Mouse (Mus musculus) heart, embryonic 10.5 days (tissue): ENCODE results near the gene 2010300C02Rik. TPM values are rescaled to one million over a fixed set of nuclear protein-coding genes. Genes with fewer than 3 reads are reported as not detected.
A peak's percentile ranks its signal among the peaks of the same experiment; 100 is the strongest.
"Not testable (repeated sequence)": the region's sequence is repeated elsewhere in the genome, so short reads cannot be mapped to it uniquely, and the experiment has no call there.

Experiments used
- DNase-seq: peaks from one replicate; pipeline ENCODE4 v3.0.0-alpha.2; 2017; ENCODE audit warnings: low spot score
- H3K27ac ChIP-seq: fragments of 300-500 bp; sonication (generic); 2 replicates; pipeline ENCODE4 v1.5.1; 2016; ENCODE audit warnings: mild to moderate bottlenecking
- H3K27me3 ChIP-seq: fragments of 300-500 bp; sonication (generic); 2 replicates; pipeline ENCODE4 v1.6.1; 2016; ENCODE audit warnings: mild to moderate bottlenecking; ENCODE audit not compliant: poor library complexity, insufficient read depth, severe bottlenecking
- H3K36me3 ChIP-seq: fragments of 300-500 bp; sonication (generic); 2 replicates; pipeline ENCODE4 v1.6.1; 2016; ENCODE audit warnings: mild to moderate bottlenecking, moderate library complexity
- H3K4me1 ChIP-seq: fragments of 300-500 bp; sonication (generic); 2 replicates; pipeline ENCODE4 v1.6.1; 2016; ENCODE audit warnings: mild to moderate bottlenecking
- H3K4me3 ChIP-seq: fragments of 300-500 bp; sonication (generic); 2 replicates; pipeline ENCODE4 v1.5.1; 2016; ENCODE audit warnings: mild to moderate bottlenecking, moderate library complexity
- H3K9me3 ChIP-seq: fragments of 300-500 bp; sonication (generic); 2 replicates; pipeline ENCODE4 v1.6.1; 2016; ENCODE audit warnings: mild to moderate bottlenecking, moderate library complexity
- WGBS: fragments of 180-500 bp; shearing (Covaris S2); methylation state at CpG from one replicate; pipeline ENCODE4 v1.1.7; 2016; 5-methylcytosine and 5-hydroxymethylcytosine counted together
- polyA plus RNA-seq: library from polyadenylated mRNA; unstranded; fragments of >200 nt; fragmentation: Nextera tagmentation; extraction: Ambion mirVana; gene quantifications from 2 replicates; pipeline ENCODE4 v1.2.1, GENCODE M21; 2016

2010300C02Rik gene
- polyA plus RNA-seq, 1 experiment from 2014 or later: 2.5 TPM

DNA sequence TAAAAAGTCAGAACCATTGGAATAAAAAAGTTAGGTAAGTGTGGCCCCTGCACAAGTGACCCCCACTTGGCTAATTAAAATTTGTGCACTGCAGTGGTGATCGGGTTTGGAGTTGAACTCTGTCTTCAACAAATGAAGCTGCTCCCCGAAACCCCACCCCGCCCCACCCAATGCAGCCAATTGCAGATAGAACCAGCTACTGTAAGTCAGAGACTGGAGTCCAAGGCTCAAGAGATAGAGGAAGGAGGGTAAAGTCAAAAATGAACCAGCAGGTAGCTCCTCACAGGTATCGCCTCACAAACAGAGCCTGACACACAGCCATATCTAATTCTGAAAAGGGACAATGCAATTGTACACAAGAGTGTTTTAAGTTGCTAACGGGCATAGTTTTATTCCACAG, 90.0 kb downstream of the 2010300C02Rik start:
- DNase-seq: no peak
- WGBS: 90% methylated on average over 5 of the region's 5 CpGs

GRCm38 (mm10) chr1:37628749-37629148, 91.1 kb downstream of the 2010300C02Rik start:
- Histone ChIP-seq H3K4me3 (no peak overlapping the region), H3K27me3 (peaks cover 5% of the 10 kb centered on the region; the same call in 1 of the 2 replicates), H3K36me3 (no peaks in the 10 kb centered on the region), H3K4me1 (0 out of 2 replicates have a peak, but pooled peaks cover 2% of the 10 kb centered on the region), H3K9me3 (no peaks in the 10 kb centered on the region), H3K27ac (no peak overlapping the region)
- WGBS: 47% methylated on average over 6 of the region's 6 CpGs
- DNase-seq: no peak

More for the DNA sequence above, 90.0 kb downstream of the 2010300C02Rik start:
- Histone ChIP-seq H3K36me3 (no peaks in the 10 kb centered on the region), H3K4me1 (0 out of 2 replicates have a peak, but pooled peaks cover 2% of the 10 kb centered on the region), H3K4me3 (no peak overlapping the region), H3K27me3 (peaks cover 5% of the 10 kb centered on the region; the same call in 1 of the 2 replicates), H3K27ac (no peak overlapping the region), H3K9me3 (no peaks in the 10 kb centered on the region)

- no peaks in the 10 kb centered on the region for H3K9me3 ChIP-seq
- 90% methylated on average over 17 of the region's 17 CpGs for WGBS
- no peak overlapping the region for H3K27ac ChIP-seq
- H3K4me3 ChIP-seq: no peak overlapping the region
- peaks cover 5% of the 10 kb centered on the region; the same call in 1 of the 2 replicates for H3K27me3 ChIP-seq
- 0 out of 2 replicates have a peak, but pooled peaks cover 2% of the 10 kb centered on the region for H3K4me1 ChIP-seq
- no peak for DNase-seq
- no peaks in the 10 kb centered on the region for H3K36me3 ChIP-seq
Measured at GRCm38 (mm10) chr1:37624185-37624584, 95.7 kb downstream of the 2010300C02Rik start.

- Histone ChIP-seq H3K9me3 (no peaks in the 10 kb centered on the region), H3K27ac (no peak overlapping the region), H3K4me3 (no peak overlapping the region), H3K27me3 (peaks cover 5% of the 10 kb centered on the region; the same call in 1 of the 2 replicates), H3K36me3 (no peaks in the 10 kb centered on the region), H3K4me1 (peaks cover 12% of the 10 kb centered on the region)
- 88% methylated on average over 6 of the region's 6 CpGs for WGBS
- no peak for DNase-seq
Measured at GRCm38 (mm10) chr1:37622049-37622448, 97.8 kb downstream of the 2010300C02Rik start.

DNA sequence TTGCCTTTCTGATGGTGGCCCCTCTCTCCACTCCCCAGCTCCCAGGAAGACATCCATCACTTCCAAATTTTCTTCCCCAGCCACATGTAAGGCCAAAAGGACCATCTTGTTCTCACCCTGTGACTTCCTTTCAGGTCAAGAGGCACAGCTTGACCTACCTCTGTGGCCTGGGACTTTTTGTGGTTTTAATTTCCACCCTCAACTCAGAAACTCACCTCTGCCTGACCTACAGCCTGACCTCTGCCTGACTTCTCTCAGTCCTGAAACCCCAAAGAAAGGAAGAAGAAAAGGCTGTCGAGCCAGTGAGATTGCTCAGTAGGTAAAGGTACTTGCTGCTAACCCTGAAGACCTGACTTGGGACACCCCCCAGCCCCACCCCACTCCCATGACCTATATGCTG, 100.3 kb downstream of the 2010300C02Rik start:
- 67% methylated on average over 1 of the region's 1 CpGs for WGBS
- DNase-seq: no peak
- Histone ChIP-seq H3K4me1 (peaks cover 38% of the 10 kb centered on the region), H3K36me3 (no peaks in the 10 kb centered on the region), H3K9me3 (no peaks in the 10 kb centered on the region), H3K4me3 (no peak overlapping the region), H3K27me3 (no peaks in the 10 kb centered on the region), H3K27ac (no peak overlapping the region)

- no peak for DNase-seq
- Histone ChIP-seq H3K9me3 (no peaks in the 10 kb centered on the region), H3K4me3 (no peak overlapping the region), H3K4me1 (peaks cover 53% of the 10 kb centered on the region), H3K27ac (no peak overlapping the region), H3K36me3 (no peaks in the 10 kb centered on the region), H3K27me3 (no peaks in the 10 kb centered on the region)
- WGBS: 70% methylated on average over 5 of the region's 5 CpGs
Measured at GRCm38 (mm10) chr1:37617047-37617446, 102.8 kb downstream of the 2010300C02Rik start.

DNA sequence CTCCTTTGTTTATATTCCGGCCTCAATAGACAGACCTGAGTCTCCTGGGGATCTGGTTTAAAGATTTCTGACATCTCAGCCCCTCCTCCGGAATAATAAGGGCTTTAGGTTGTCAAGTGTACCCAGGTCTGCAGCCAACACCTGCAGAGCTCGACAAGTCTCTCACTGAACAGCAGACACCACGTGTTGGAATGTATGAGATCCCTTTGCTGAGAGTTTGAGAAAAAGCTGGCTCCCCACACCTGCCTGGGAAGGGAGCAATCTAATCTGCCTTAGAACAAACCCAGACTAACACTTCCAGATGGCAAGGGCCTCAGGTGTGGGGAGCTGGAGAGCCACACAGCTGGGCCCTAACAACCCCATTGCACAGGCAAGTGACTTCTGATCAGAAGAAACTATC, 103.3 kb downstream of the 2010300C02Rik start:
- Histone ChIP-seq H3K36me3 (no peaks in the 10 kb centered on the region), H3K9me3 (no peaks in the 10 kb centered on the region), H3K4me3 (no peak overlapping the region), H3K4me1 (peaks cover 53% of the 10 kb centered on the region), H3K27ac (no peak overlapping the region), H3K27me3 (no peaks in the 10 kb centered on the region)
- no peak for DNase-seq
- WGBS: 37% methylated on average over 4 of the region's 4 CpGs

DNA sequence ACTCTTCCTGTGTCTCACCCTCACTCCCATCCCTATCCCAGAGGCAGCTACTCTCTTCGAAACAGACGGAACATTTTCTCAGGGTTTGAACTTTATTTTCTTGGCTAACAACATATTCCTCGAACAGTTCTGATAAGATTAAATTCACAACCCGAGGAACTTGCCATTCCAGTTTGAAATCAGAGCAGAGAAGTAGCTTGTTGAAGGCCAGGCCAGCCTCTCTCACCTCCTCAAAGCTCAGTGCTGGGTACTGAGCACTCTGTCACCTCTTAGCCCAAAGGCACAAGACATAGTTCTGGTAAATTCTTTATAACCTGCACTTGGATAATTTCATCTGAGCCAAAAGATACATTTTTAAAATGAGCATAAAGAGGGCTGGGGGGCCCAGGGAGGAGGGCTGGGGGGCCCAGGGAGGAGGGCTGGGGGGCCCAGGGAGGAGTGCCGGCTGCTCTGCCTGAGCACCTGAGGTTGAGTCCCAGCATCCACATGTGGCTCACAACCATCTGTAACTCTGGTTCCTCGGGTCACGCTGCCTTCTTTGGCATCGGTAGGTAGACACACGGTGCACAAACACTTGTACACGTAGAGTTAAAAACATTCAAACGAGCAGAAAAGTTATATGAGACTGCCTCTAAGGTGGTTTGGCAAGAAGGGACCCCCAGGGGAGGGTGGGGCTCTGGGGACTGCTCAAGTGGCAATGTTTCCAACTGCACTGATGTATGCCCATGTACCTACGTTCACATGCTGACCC, 104.4 kb downstream of the 2010300C02Rik start:
- H3K36me3 ChIP-seq: no peaks in the 10 kb centered on the region
- no peak for DNase-seq
- peaks cover 53% of the 10 kb centered on the region for H3K4me1 ChIP-seq
- no peaks in the 10 kb centered on the region for H3K9me3 ChIP-seq
- H3K4me3 ChIP-seq: no peak overlapping the region
- no peaks in the 10 kb centered on the region for H3K27me3 ChIP-seq
- H3K27ac ChIP-seq: peak overlapping the region; percentile 42
- 61% methylated on average over 12 of the region's 12 CpGs for WGBS

GRCm38 (mm10) chr1:37614836-37615235, 105.0 kb downstream of the 2010300C02Rik start:
- peak overlapping the region; percentile 42; the same call in 1 of the 2 replicates for H3K27ac ChIP-seq
- H3K36me3 ChIP-seq: no peaks in the 10 kb centered on the region
- peaks cover 53% of the 10 kb centered on the region for H3K4me1 ChIP-seq
- no peaks in the 10 kb centered on the region for H3K27me3 ChIP-seq
- no peaks in the 10 kb centered on the region for H3K9me3 ChIP-seq
- 15% methylated on average over 7 of the region's 7 CpGs for WGBS
- H3K4me3 ChIP-seq: no peak overlapping the region
- DNase-seq: no peak

GRCm38 (mm10) chr1:37614130-37614529, 105.8 kb downstream of the 2010300C02Rik start:
- 70% methylated on average over 15 of the region's 15 CpGs for WGBS
- H3K4me1 ChIP-seq: peaks cover 53% of the 10 kb centered on the region
- H3K9me3 ChIP-seq: no peaks in the 10 kb centered on the region
- no peaks in the 10 kb centered on the region for H3K27me3 ChIP-seq
- H3K36me3 ChIP-seq: no peaks in the 10 kb centered on the region
- H3K27ac ChIP-seq: peak overlapping the region; percentile 53
- no peak for DNase-seq
- H3K4me3 ChIP-seq: no peak overlapping the region

DNA sequence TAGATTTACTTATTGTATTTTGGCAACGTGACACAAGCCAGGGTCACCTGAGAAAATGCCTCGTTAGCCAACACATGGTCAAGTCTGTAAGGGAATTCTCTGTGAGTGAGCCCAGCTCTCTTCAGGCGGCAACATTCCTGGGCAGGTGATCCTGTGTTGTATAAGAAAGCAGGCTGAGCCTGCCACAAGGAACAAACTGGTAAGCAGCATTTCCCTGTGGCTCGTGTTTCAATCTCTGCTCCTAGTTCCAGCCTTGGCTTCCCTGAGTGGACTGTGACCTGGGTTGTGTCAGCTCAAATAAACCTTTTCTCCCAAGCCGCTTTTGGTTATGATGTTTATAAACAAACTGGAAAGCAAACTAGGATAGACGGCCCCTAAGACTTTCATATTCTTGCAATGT, 108.9 kb downstream of the 2010300C02Rik start:
- Histone ChIP-seq H3K9me3 (no peaks in the 10 kb centered on the region), H3K4me3 (no peak overlapping the region), H3K4me1 (peaks cover 31% of the 10 kb centered on the region), H3K36me3 (no peaks in the 10 kb centered on the region), H3K27me3 (no peaks in the 10 kb centered on the region), H3K27ac (no peak overlapping the region)
- no peak for DNase-seq
- WGBS: 74% methylated on average over 6 of the region's 6 CpGs

- Histone ChIP-seq H3K27ac (no peak overlapping the region), H3K4me1 (peaks cover 23% of the 10 kb centered on the region), H3K27me3 (no peaks in the 10 kb centered on the region), H3K36me3 (no peaks in the 10 kb centered on the region), H3K9me3 (no peaks in the 10 kb centered on the region), H3K4me3 (no peak overlapping the region)
- DNase-seq: no peak
- 71% methylated on average over 4 of the region's 4 CpGs for WGBS
Measured at GRCm38 (mm10) chr1:37610242-37610641, 109.6 kb downstream of the 2010300C02Rik start.

DNA sequence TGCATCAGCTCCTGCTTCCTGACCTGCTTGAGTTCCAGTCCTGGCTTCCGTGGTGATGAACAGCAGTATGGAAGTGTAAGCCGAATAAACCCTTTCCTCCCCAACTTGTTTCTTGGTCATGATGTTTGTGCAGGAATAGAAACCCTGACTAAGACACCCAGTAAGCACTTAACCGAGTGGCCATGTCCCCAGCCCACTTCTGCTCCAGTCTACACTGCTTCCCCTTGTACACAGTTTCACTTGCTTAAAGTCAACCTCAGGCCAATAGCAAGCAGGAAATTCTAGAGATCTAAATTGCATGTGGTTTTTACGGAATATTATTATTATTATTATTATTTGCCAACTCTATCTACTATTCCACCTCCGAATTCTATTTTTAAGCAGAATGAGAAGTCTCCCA, 114.2 kb downstream of the 2010300C02Rik start:
- not testable (repeated sequence) for H3K9me3 ChIP-seq, H3K4me1 ChIP-seq, H3K36me3 ChIP-seq, DNase-seq, H3K27me3 ChIP-seq, H3K4me3 ChIP-seq, H3K27ac ChIP-seq
- WGBS: 83% methylated on average over 4 of the region's 5 CpGs
